Mouse (Mus musculus): Measurements from ENCODE around the gene 1110004F10Rik. TPM values are rescaled to one million over a fixed set of nuclear protein-coding genes. Genes with fewer than 3 reads are reported as not detected.

The 1110004F10Rik gene
- total and polyA plus RNA-seq, 3 experiments: 158 to 182 TPM; not detected in 1

GRCm38 (mm10) chr7:116092710-116093465 is 53.7 kb downstream of the 1110004F10Rik start (continued):
- no peak for TF ChIP-seq GABPA (IDR thresholded peaks at IDR 0.05; ENCODE audit: low read depth, low read length)
- no peak for TF ChIP-seq CHD1 (IDR thresholded peaks at IDR 0.05; ENCODE audit: low read depth, low read length)
- no peak for TF ChIP-seq NRF1 (IDR thresholded peaks at IDR 0.05; ENCODE audit: insufficient read depth, low read depth, low read length, poor library complexity, severe bottlenecking)
- TF ChIP-seq MAZ (IDR thresholded peaks at IDR 0.05; ENCODE audit: low read depth, low read length): peak; percentile 73; the same call in 1 of the 2 replicates
- peak; percentile 41 for TF ChIP-seq ZNF384 (IDR thresholded peaks at IDR 0.05; ENCODE audit: low read depth, low read length)
- peak; percentile 73 for TF ChIP-seq MYC (IDR thresholded peaks at IDR 0.05; ENCODE audit: low read depth, low read length)
- TF ChIP-seq HCFC1 (IDR thresholded peaks at IDR 0.05; ENCODE audit: low read depth, low read length): peak; percentile 96
- TF ChIP-seq TBP (IDR thresholded peaks at IDR 0.05; ENCODE audit: low read depth, low read length): peak; percentile 78
- TF ChIP-seq UBTF (IDR thresholded peaks at IDR 0.05; ENCODE audit: borderline replicate concordance, insufficient read depth, low read depth, low read length): no peak
- TF ChIP-seq ZC3H11A (IDR thresholded peaks at IDR 0.05; ENCODE audit: low read depth, low read length): no peak
- no peak for TF ChIP-seq ZKSCAN1 (IDR thresholded peaks at IDR 0.05; ENCODE audit: low read depth, low read length)
- TF ChIP-seq KAT2A (conservative IDR thresholded peaks at IDR 0.05; ENCODE audit: low read depth, low read length): peak; percentile 94
- TF ChIP-seq NELFE (IDR thresholded peaks at IDR 0.05; ENCODE audit: low read depth, low read length): peak; percentile 97
- TF ChIP-seq SMC3 (IDR thresholded peaks at IDR 0.05; ENCODE audit: low read depth, low read length): no peak
- peak; percentile 43; the same call in 1 of the 2 replicates for TF ChIP-seq TCF12 (IDR thresholded peaks at IDR 0.05; ENCODE audit: low read depth, low read length)
- peak; percentile 74; the same call in 1 of the 2 replicates for TF ChIP-seq MXI1 (IDR thresholded peaks at IDR 0.05; ENCODE audit: low read depth, low read length)
- no peak for TF ChIP-seq MAFK (IDR thresholded peaks at IDR 0.05; ENCODE audit: borderline replicate concordance, low read depth, low read length)

GRCm38 (mm10) chr7:116093466-116093850 is 54.3 kb downstream of the 1110004F10Rik start:
- H3K4me3 ChIP-seq (ENCODE audit: control insufficient read depth in 1 of 2, insufficient read depth in 1 of 2, low read depth in 2 of 2, low read length in 2 of 2): peak overlapping the region; percentile 81 to 86
- peaks cover 6 to 10% of the 10 kb centered on the region in 2 experiments for H3K4me1 ChIP-seq (ENCODE audit: control insufficient read depth in 1 of 2, insufficient read depth in 2 of 2, low read length in 2 of 2)
- no peak for DNase-seq (ENCODE audit: low read depth, low spot score)
- TF ChIP-seq MYB (IDR thresholded peaks at IDR 0.05; ENCODE audit: low read depth, low read length) (no peak), ZC3H11A (IDR thresholded peaks at IDR 0.05; ENCODE audit: low read depth, low read length) (no peak), KAT2A (conservative IDR thresholded peaks at IDR 0.05; ENCODE audit: low read depth, low read length) (no peak), SMC3 (IDR thresholded peaks at IDR 0.05; ENCODE audit: low read depth, low read length) (no peak), HCFC1 (IDR thresholded peaks at IDR 0.05; ENCODE audit: low read depth, low read length) (no peak), E2F4 (IDR thresholded peaks at IDR 0.05; ENCODE audit: borderline replicate concordance, low read depth, low read length) (no peak), ETS1 (IDR thresholded peaks at IDR 0.05; ENCODE audit: low read depth, low read length) (no peak), GABPA (IDR thresholded peaks at IDR 0.05; ENCODE audit: low read depth, low read length) (no peak), TCF12 (IDR thresholded peaks at IDR 0.05; ENCODE audit: low read depth, low read length) (no peak), CTCF (IDR thresholded peaks at IDR 0.05 in 2 of 3, conservative IDR thresholded peaks at IDR 0.05 in 1 of 3; ENCODE audit: control insufficient read depth in 1 of 3, insufficient read depth in 1 of 3, low read depth in 2 of 3, low read length in 3 of 3, poor library complexity in 1 of 3, severe bottlenecking in 1 of 3) (peak in 1 of 3 experiments; percentile 9; a peak in 1 of 6 replicates), USF1 (IDR thresholded peaks at IDR 0.05; ENCODE audit: low read depth, low read length) (no peak), MXI1 (IDR thresholded peaks at IDR 0.05; ENCODE audit: low read depth, low read length) (peak; percentile 15; the same call in 1 of the 2 replicates), CHD2 (IDR thresholded peaks at IDR 0.05; ENCODE audit: low read length) (no peak), USF2 (IDR thresholded peaks at IDR 0.05; ENCODE audit: borderline replicate concordance in 1 of 2, insufficient read depth in 1 of 2, low read depth in 1 of 2, low read length in 2 of 2) (no peak), MAFK (IDR thresholded peaks at IDR 0.05; ENCODE audit: borderline replicate concordance, low read depth, low read length) (no peak), NRF1 (IDR thresholded peaks at IDR 0.05; ENCODE audit: insufficient read depth, low read depth, low read length, poor library complexity, severe bottlenecking) (no peak), MEF2A (IDR thresholded peaks at IDR 0.05; ENCODE audit: extremely low read depth, insufficient replicate concordance, low read depth, low read length, poor library complexity, severe bottlenecking) (no peak), POLR2A (IDR thresholded peaks at IDR 0.05; ENCODE audit: control insufficient read depth in 1 of 2, insufficient read depth in 1 of 2, low read depth in 1 of 2, low read length in 2 of 2, poor library complexity in 1 of 2) (no peak), CHD1 (IDR thresholded peaks at IDR 0.05; ENCODE audit: low read depth, low read length) (no peak), MAZ (IDR thresholded peaks at IDR 0.05; ENCODE audit: low read depth, low read length) (no peak; the same call in 1 of the 2 replicates), MYC (IDR thresholded peaks at IDR 0.05; ENCODE audit: low read depth, low read length) (0 out of 2 replicates have a peak, but pooled peaks have one; percentile 9), NELFE (IDR thresholded peaks at IDR 0.05; ENCODE audit: low read depth, low read length) (no peak), RCOR1 (IDR thresholded peaks at IDR 0.05; ENCODE audit: low read depth, low read length) (0 out of 2 replicates have a peak, but pooled peaks have one; percentile 14)
- H3K79me2 ChIP-seq (ENCODE audit: control insufficient read depth, insufficient read depth, low read length, poor library complexity): peaks cover 34% of the 10 kb centered on the region
- peak overlapping the region; percentile 83 for H3K9ac ChIP-seq (ENCODE audit: control insufficient read depth, low read depth, low read length, poor library complexity, severe bottlenecking)
- H3K27ac ChIP-seq (ENCODE audit: control insufficient read depth, low read depth, low read length): peak overlapping the region; percentile 72
- H3K27me3 ChIP-seq (ENCODE audit: control insufficient read depth in 1 of 2, insufficient read depth in 2 of 2, low read length in 2 of 2): peaks cover 4 to 5% of the 10 kb centered on the region in 2 experiments
- peaks cover 1 to 29% of the 10 kb centered on the region in 2 experiments; a peak in 3 of 4 replicates for H3K36me3 ChIP-seq (ENCODE audit: control insufficient read depth in 1 of 2, insufficient read depth in 2 of 2, low read length in 2 of 2)
- H3K9me3 ChIP-seq (replicated peaks; ENCODE audit: insufficient read depth, low read length): no peaks in the 10 kb centered on the region

Data from MEL (cell line).